Mouse (Mus musculus): ENCODE data around the gene Gm11492. TPM values are rescaled to one million over a fixed set of nuclear protein-coding genes. Genes with fewer than 3 reads are reported as not detected.

Gene Gm11492
- polyA plus RNA-seq, 1 experiment from 2014 or later: not detected

- ATAC-seq (ENCODE audit: insufficient number of reproducible peaks, insufficient read depth, low FRiP score, low TSS enrichment, low read depth): no peak
- Histone ChIP-seq H3K27me3 (no peaks in the 10 kb centered on the region), H3K4me3 (no peak overlapping the region), H3K4me2 (no peak overlapping the region), H3K36me3 (no peaks in the 10 kb centered on the region), H3K27ac (no peak overlapping the region), H3K9me3 (no peaks in the 10 kb centered on the region), H3K9ac (no peak overlapping the region), H3K4me1 (no peaks in the 10 kb centered on the region; the same call in 1 of the 2 replicates)
- WGBS: 30% methylated on average over 2 of the region's 2 CpGs
These were observed 11.2 kb upstream of the Gm11492 start for GRCm38 (mm10) chr11:87555106-87555703.

- no peaks in the 10 kb centered on the region for H3K27me3 ChIP-seq
- no peaks in the 10 kb centered on the region for H3K4me1 ChIP-seq
- 74% methylated on average over 6 of the region's 6 CpGs for WGBS
- ATAC-seq (ENCODE audit: insufficient number of reproducible peaks, insufficient read depth, low FRiP score, low TSS enrichment, low read depth): no peak
- no peaks in the 10 kb centered on the region for H3K9me3 ChIP-seq
- H3K9ac ChIP-seq: no peak overlapping the region
- H3K4me3 ChIP-seq: no peak overlapping the region
- H3K27ac ChIP-seq: no peak overlapping the region
- no peaks in the 10 kb centered on the region for H3K36me3 ChIP-seq
- H3K4me2 ChIP-seq: no peak overlapping the region
These were observed 5.2 kb upstream of the Gm11492 start for GRCm38 (mm10) chr11:87561208-87561607.

GRCm38 (mm10) chr11:87568255-87568953 lies 2.0 kb downstream of the Gm11492 start, which contains the start of gene Sept4:
Sept4 (plus strand) TSS chr11:87568903.
- Histone ChIP-seq H3K4me3 (no peak within 1 kb of the TSS), H3K4me1 (peaks cover 13% of the 10 kb centered on the region; the same call in 1 of the 2 replicates), H3K9ac (no peak within 1 kb of the TSS), H3K4me2 (no peak within 1 kb of the TSS), H3K36me3 (no peaks in the 10 kb centered on the region), H3K27ac (no peak within 1 kb of the TSS), H3K27me3 (no peaks in the 10 kb centered on the region), H3K9me3 (no peaks in the 10 kb centered on the region)
- 73% methylated on average over 7 of the region's 7 CpGs for WGBS
- no peak for ATAC-seq (ENCODE audit: insufficient number of reproducible peaks, insufficient read depth, low FRiP score, low TSS enrichment, low read depth)

- WGBS: 58% methylated on average over 5 of the region's 5 CpGs
- no peak for ATAC-seq (ENCODE audit: insufficient number of reproducible peaks, insufficient read depth, low FRiP score, low TSS enrichment, low read depth)
These were observed 4.3 kb downstream of the Gm11492 start for GRCm38 (mm10) chr11:87570743-87571142.

GRCm38 (mm10) chr11:87571361-87571950 lies 5.0 kb downstream of the Gm11492 start:
- WGBS: 85% methylated on average over 1 of the region's 1 CpGs
- Histone ChIP-seq H3K4me2 (no peak overlapping the region), H3K4me1 (peaks cover 13% of the 10 kb centered on the region; the same call in 1 of the 2 replicates), H3K27ac (0 out of 2 replicates have a peak overlapping the region, but pooled peaks have one; percentile 28), H3K27me3 (no peaks in the 10 kb centered on the region), H3K9ac (no peak overlapping the region), H3K9me3 (no peaks in the 10 kb centered on the region), H3K36me3 (no peaks in the 10 kb centered on the region), H3K4me3 (no peak overlapping the region)
- ATAC-seq (ENCODE audit: insufficient number of reproducible peaks, insufficient read depth, low FRiP score, low TSS enrichment, low read depth): no peak

More at GRCm38 (mm10) chr11:87570743-87571142, 4.3 kb downstream of the Gm11492 start:
- H3K9ac ChIP-seq: no peak overlapping the region
- no peak overlapping the region for H3K4me2 ChIP-seq
- no peaks in the 10 kb centered on the region for H3K27me3 ChIP-seq
- 0 out of 2 replicates have a peak overlapping the region, but pooled peaks have one; percentile 12 for H3K27ac ChIP-seq
- H3K4me3 ChIP-seq: no peak overlapping the region
- H3K4me1 ChIP-seq: peaks cover 13% of the 10 kb centered on the region; the same call in 1 of the 2 replicates
- H3K36me3 ChIP-seq: no peaks in the 10 kb centered on the region
- H3K9me3 ChIP-seq: no peaks in the 10 kb centered on the region

GRCm38 (mm10) chr11:87573751-87574150 lies 7.3 kb downstream of the Gm11492 start:
- H3K9ac ChIP-seq: no peak overlapping the region
- H3K27ac ChIP-seq: no peak overlapping the region
- peaks cover 11% of the 10 kb centered on the region for H3K27me3 ChIP-seq
- peaks cover 29% of the 10 kb centered on the region for H3K4me1 ChIP-seq
- H3K4me3 ChIP-seq: no peak overlapping the region
- WGBS: 77% methylated on average over 7 of the region's 7 CpGs
- H3K4me2 ChIP-seq: no peak overlapping the region
- H3K36me3 ChIP-seq: no peaks in the 10 kb centered on the region
- H3K9me3 ChIP-seq: no peaks in the 10 kb centered on the region
- no peak for ATAC-seq (ENCODE audit: insufficient number of reproducible peaks, insufficient read depth, low FRiP score, low TSS enrichment, low read depth)

- Histone ChIP-seq H3K9ac (no peak overlapping the region), H3K27ac (no peak overlapping the region), H3K4me1 (peaks cover 31% of the 10 kb centered on the region), H3K9me3 (no peaks in the 10 kb centered on the region), H3K4me2 (no peak overlapping the region), H3K36me3 (no peaks in the 10 kb centered on the region), H3K27me3 (peaks cover 14% of the 10 kb centered on the region), H3K4me3 (no peak overlapping the region)
- no peak for ATAC-seq (ENCODE audit: insufficient number of reproducible peaks, insufficient read depth, low FRiP score, low TSS enrichment, low read depth)
- WGBS: 61% methylated on average over 21 of the region's 21 CpGs
These were observed 8.2 kb downstream of the Gm11492 start for GRCm38 (mm10) chr11:87574520-87575180.

- H3K4me1 ChIP-seq: peaks cover 18% of the 10 kb centered on the region
- peak overlapping the region; percentile 95 for H3K4me2 ChIP-seq
- peak overlapping the region; percentile 71 for H3K9ac ChIP-seq
- WGBS: 13% methylated on average over 6 of the region's 6 CpGs
- no peaks in the 10 kb centered on the region for H3K36me3 ChIP-seq
- ATAC-seq (ENCODE audit: insufficient number of reproducible peaks, insufficient read depth, low FRiP score, low TSS enrichment, low read depth): no peak
- no peaks in the 10 kb centered on the region for H3K9me3 ChIP-seq
- H3K27me3 ChIP-seq: peaks cover 16% of the 10 kb centered on the region
- peak overlapping the region; percentile 56 for H3K4me3 ChIP-seq
- no peak overlapping the region for H3K27ac ChIP-seq
These were observed 11.3 kb downstream of the Gm11492 start for GRCm38 (mm10) chr11:87577601-87578248.

- ATAC-seq (ENCODE audit: insufficient number of reproducible peaks, insufficient read depth, low FRiP score, low TSS enrichment, low read depth): 0 out of 2 replicates have a peak, but pooled peaks have one; percentile 60
- Histone ChIP-seq H3K36me3 (no peaks in the 10 kb centered on the region), H3K4me3 (peak overlapping the region; percentile 56), H3K9ac (peak overlapping the region; percentile 71), H3K27me3 (peaks cover 16% of the 10 kb centered on the region), H3K9me3 (no peaks in the 10 kb centered on the region), H3K27ac (0 out of 2 replicates have a peak overlapping the region, but pooled peaks have one; percentile 16), H3K4me2 (peak overlapping the region; percentile 95), H3K4me1 (peaks cover 18% of the 10 kb centered on the region)
- WGBS: under 1% methylated on average over 40 of the region's 40 CpGs
These were observed 12.0 kb downstream of the Gm11492 start for GRCm38 (mm10) chr11:87578249-87578962.

- Histone ChIP-seq H3K9me3 (no peaks in the 10 kb centered on the region), H3K27ac (no peak overlapping the region), H3K4me1 (peaks cover 18% of the 10 kb centered on the region), H3K4me2 (peak overlapping the region; percentile 95), H3K27me3 (peaks cover 16% of the 10 kb centered on the region), H3K9ac (peak overlapping the region; percentile 71; the same call in 1 of the 2 replicates), H3K4me3 (peak overlapping the region; percentile 56), H3K36me3 (no peaks in the 10 kb centered on the region)
- ATAC-seq (ENCODE audit: insufficient number of reproducible peaks, insufficient read depth, low FRiP score, low TSS enrichment, low read depth): no peak
- WGBS: 13% methylated on average over 10 of the region's 10 CpGs
These were observed 12.6 kb downstream of the Gm11492 start for GRCm38 (mm10) chr11:87578963-87579601.
